Mouse (Mus musculus) cerebellum, adult 11-12 months (tissue): Measurements from ENCODE around the gene Fus.
A peak's percentile ranks its signal among the peaks of the same experiment; 100 is the strongest.

Experiments
- DNase-seq: peaks from one replicate; pipeline ENCODE4 v3.0.0; 2022

Fus gene

GRCm38 (mm10) chr7:127946470-127947023 lies 20.7 kb upstream of the Fus start, which contains the start of gene Prss36:
Gene Prss36 (minus strand): TSS chr7:127946725.
- DNase-seq = no peak

- DNase-seq = no peak
Measured at GRCm38 (mm10) chr7:127952864-127953581, 14.2 kb upstream of the Fus start.

DNA sequence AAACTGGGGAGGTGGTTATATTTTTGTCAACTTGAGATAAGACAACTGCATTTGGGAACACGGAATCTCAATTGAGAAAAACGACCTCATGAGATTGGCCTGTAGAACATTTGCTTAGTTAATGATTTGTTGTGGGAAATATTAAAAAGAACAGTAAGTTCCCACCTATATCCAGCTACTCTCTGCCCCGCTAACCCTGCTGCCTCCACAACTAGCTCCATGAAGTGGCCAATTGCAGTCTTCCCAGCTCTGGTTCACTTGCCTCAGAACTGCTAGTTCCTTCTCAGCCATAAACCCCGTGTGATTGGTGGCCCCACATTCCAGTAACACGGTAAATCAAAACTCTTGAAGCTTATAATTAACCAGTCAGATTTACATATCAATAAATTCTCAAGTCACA lies 7.9 kb upstream of the Fus start:
- DNase-seq = no peak

GRCm38 (mm10) chr7:127966371-127966918 lies 812 bp upstream of the Fus start:
- peak; percentile 26 for DNase-seq

DNA sequence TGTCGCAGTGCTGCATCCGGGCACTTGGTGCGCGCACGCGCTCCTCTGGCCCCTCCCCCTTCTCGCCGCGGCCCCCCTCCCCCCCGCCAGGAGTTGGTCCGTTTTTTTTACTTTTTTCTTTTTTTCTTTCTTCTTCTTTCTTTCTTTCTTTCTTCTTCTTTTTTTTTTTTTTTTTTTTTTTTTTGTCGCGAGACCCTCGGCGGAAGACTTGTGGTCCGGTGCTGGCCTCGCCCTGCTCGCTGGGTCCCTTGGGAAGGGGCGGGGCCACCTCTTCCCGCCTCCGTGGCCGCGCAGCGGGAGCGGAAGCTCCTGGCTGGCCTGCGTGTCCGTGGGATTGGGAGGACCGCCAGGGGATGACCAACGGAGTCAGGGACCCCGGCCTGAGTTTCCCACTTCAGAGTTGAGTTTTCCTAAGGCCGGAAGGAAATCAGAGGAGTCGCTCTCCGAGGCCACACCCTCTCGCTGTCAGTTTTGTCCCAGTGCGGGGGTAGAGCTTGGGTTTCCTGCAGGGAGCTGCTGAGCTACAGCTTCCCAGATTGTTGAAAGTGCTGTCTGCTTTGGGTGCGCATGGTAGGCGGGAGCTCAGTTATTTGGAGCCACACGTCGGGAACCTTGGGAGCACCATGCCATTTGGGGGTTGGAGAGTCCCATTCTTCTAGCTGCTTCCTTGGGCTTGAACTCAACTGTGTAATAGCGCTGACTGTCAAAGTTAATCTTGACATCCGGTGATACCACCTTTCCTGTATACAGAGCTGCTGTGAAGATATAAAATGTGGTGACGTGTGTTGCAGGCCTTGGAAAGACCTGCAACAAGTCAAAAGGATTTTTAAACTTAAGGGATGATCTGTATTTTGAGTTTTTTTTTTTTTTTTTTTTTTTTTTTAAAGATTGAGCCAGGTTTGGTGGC lies 918 bp downstream of the Fus start:
- DNase-seq = peak; percentile 83

DNA sequence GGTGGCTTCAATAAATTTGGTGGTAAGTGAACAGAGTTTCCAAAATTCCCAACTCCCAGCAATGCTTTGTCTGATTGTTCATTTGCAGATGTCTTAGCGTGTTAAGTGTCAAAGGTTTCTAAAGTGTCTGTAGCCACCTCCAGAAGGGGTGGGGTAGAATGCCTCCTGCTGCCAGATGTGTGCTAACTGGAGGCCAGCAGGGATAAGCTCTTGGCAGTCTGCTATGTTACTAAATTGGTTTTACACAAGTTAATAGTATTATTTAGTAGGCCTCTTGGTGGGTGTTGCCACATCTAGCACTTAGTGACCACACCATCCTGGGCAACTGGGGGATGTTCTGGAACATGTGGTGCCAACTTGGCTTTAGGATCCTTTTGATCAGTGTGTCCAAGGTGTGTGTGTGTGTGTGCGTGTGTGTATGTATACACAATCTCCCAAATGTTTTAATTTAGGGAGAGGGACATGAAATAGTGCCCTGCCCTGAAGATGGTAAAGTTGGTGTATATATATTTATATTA lies 7.2 kb downstream of the Fus start:
- no peak for DNase-seq

DNA sequence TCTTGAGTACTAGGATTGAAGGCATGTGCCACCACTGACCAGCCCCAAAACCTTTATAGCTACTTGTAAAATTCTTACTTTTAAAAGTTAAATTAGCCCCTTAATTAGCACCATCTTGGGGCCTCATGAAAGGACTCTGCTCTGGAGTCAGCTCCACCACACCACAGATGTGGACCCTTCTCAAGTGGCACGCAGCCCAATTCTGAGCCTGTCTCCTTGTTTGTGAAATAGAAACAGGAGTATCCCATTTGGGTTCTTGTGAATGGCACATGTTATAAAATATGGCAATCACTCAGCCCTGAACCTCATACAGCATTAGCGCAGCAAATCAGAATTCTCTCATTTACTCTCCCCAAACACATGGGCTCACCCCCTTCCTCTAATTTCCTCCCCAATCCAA lies 11.6 kb downstream of the Fus start:
- DNase-seq = no peak

GRCm38 (mm10) chr7:127980606-127981005 lies 13.3 kb downstream of the Fus start:
- DNase-seq = no peak

DNA sequence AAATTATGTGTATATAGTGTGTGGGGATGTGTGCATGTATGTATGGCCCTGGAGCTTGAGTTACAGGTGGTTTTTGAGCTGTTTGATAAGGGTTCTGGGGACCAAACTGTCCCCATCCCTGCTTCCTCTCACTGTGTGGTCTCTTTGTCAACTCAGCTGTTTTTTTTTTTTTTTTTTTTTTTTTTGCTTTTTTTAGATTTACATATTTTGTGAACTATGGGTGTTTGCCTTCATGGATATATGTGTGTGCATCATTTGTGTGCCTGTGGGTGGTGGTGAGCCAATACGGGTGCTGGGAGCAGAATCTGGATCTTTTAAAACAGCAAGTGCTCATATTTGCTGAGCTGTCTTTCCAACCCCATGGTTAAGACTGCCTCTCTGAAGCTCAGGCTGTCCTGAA lies 21.6 kb downstream of the Fus start:
- DNase-seq = no peak

GRCm38 (mm10) chr7:127991643-127992487 lies 24.6 kb downstream of the Fus start:
- peak; percentile 40 for DNase-seq

DNA sequence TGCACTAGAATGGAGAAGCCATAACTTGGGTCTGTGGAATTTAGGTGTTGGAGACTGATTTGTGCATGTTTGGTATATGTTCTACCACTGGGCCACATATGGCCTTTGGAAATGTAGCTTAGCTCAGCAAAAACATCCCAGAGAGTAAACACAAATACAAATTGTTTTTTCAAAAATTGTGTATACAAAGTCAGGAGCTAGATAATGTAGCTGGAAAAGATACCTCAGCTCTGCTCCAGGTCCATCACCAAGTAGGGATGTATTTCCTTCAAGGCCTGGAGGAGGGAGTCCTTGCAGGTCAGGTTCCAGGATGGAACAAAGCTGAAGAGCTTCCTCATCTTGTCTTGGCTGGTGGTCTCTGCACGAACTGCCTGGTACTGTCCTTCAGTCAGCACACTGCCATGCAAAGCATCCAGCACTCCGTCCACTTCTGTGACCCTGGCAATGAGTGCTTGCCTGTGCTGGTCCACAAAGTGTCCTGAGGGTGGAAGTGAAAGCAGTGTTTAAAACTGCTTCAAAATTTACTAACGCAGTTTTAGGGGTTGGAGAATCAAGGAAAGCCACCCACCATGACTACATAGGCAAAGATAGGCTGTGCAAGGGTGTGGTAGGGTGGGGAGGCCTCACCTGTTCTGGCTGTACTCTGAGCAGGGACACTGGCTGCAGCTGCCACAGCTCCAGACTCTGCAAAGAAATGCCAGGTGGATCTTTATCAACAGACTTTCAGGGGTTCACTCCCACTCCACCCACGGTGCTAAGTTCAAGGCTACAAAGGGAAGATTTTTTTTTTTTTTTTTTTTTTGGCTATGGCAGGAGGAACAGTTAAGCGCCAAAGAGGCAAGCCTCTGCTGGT lies 25.5 kb downstream of the Fus start:
- no peak for DNase-seq

DNA sequence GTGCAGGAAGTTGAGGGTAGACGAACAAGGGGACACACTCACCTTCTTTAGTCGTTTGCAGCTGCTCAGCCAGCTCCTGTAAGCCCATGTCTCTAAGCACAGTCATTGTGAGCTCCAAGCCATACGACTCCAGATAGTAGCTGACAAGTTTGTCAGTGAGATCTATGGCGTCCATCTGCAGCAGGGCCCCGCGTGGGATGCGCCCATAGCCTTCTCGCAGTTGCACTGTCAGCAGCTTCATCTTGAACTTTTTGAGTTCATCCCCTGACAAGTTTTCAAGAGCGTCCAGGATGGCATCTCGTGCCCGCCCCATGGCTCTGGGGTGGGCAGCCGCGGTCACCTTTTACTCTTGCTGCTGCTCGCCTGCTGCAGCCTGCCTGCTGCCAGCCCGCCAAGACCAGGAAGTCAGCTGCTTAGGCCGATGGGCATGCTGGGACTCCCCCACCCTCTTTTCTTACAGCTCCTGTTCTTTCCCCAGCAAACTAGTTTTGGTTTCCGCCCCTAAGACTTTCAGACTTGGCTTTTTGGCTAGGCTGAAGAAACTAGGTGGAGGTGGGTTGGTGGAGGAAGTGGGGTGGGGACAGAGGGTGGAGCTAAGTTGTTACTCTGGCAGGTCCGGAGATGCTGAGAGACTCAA lies 26.2 kb downstream of the Fus start, which contains the start of gene Pycard:
TSS of gene Pycard (minus strand) at position 527 of the 637 bp plus-strand sequence.
- no peak for DNase-seq

DNA sequence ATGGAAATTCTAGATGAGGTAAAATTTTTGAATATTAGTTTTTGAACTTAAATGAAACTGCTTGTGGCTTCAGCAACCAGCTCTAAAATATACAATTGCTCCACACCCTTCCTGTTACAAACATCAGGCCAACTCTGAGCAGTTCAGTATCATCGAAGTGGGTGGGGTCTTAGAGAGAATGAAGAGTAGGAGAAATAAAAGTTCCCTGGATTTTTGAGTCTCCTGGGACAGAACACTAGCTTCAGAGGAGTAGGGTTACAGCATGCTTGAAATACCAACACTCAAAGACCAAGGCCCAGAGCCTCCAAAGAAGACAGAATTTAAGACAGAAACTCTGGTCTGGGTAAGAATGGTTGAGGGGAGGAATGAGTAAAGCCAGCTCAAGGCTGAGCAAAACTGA lies 32.2 kb downstream of the Fus start:
- DNase-seq = no peak

DNA sequence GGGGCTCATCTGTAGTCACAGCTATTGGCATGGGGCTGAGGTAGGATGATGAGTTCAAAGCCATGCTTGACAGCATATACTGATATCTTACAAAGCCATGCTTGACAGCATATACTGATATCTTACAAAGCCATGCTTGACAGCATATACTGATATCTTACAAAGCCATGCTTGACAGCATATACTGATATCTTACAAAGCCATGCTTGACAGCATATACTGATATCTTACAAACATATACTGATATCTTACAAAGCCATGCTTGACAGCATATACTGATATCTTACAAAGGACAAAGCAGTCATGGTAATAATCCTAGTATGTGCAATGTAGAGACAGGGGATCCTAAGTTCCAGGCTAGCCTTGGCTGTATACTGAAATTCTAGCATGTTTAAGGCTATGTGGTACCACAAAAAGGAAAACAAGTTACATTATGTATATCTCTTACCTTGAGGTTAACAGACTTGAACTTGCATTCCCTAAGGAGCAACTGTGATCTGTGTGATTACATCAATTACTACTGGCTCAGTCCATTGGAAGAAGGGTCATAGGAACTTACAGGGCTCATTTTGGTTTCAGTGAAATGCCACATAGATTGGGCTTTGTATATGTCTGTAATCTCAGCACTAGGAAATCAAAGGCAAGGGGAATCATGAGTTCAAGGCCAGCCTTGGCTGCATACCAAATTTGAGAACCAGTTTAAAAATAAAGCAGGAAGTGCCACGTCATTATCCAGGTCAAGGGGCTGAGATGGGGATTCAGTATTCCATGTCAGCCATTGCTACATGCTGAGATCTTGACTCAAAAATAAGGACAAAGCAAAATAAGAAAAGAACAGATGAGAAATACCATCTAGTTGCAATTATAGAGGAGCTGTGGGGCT lies 33.1 kb downstream of the Fus start:
- no peak for DNase-seq

GRCm38 (mm10) chr7:128003098-128003497 lies 35.8 kb downstream of the Fus start:
- DNase-seq = no peak

DNA sequence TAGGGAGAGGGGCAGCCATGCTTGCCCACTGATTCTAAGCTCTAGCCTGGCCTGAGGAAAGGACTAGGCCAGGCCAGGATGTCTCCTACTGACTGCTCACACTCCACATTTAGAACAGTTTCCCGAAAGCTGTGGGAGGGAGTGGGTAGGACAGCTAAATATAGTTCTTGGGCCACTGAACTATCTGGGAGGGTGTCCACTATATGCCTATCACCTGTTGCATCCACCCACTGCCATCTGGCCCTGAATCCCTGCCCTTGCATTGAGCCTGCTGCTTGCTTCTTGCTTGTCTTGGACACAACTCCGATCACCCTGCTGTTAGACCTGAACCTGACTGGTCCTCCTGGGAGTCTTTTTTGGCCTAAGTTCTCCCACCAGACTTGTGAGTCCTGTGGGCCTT lies 36.4 kb downstream of the Fus start, which contains the start of gene Trim72:
TSS of gene Trim72 (plus strand) at position 262 of the 400 bp plus-strand sequence.
- peak; percentile 87 for DNase-seq

DNA sequence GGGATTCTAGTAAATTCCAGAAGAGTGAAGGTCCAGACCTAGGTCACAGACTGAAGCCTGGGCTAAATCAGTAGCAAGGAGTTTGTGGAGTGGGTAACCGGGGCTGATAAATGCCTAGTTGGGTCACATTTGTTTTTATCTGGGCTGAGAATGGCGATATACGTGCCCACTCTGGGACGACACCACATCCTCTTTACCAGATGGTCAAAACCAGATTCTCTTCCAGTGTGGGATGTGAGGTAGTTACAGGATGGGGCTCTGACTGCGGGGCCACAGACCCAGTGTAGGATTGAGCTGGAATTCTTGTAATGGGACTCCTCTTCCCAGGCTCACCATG lies 36.9 kb downstream of the Fus start:
- DNase-seq = no peak

- peak; percentile 27 for DNase-seq
Measured at GRCm38 (mm10) chr7:128004487-128005362, 37.5 kb downstream of the Fus start.

GRCm38 (mm10) chr7:128006193-128006592 lies 38.9 kb downstream of the Fus start:
- DNase-seq = peak; percentile 34
